Mouse (Mus musculus): ENCODE data around the gene Usp7. TPM values are rescaled to one million over a fixed set of nuclear protein-coding genes. Genes with fewer than 3 reads are reported as not detected.
A peak's percentile ranks its signal among the peaks of the same experiment; 100 is the strongest.
"Not testable (repeated sequence)": the region's sequence is repeated elsewhere in the genome, so short reads cannot be mapped to it uniquely, and the experiment has no call there.

Usp7 gene
- total and polyA plus RNA-seq, 3 experiments = 25.9 to 362 (median 150) TPM

GRCm38 (mm10) chr16:8736757-8737156 lies 55.4 kb downstream of the Usp7 start:
- peaks cover 40% of the 10 kb centered on the region for H3K36me3 ChIP-seq (replicated peaks)
- peak overlapping the region; percentile 84 for H3K4me3 ChIP-seq (ENCODE audit: low read depth, low read length)
- H3K4me1 ChIP-seq (ENCODE audit: insufficient read depth, low read depth, low read length) = peaks cover 50% of the 10 kb centered on the region
- H3K27me3 ChIP-seq (ENCODE audit: insufficient read depth, low read length) = no peaks in the 10 kb centered on the region
- ATAC-seq (ENCODE audit: extremely low read depth, insufficient number of reproducible peaks, low FRiP score, poor library complexity, severe bottlenecking) = no peak
- H3K9me3 ChIP-seq (replicated peaks) = no peaks in the 10 kb centered on the region
- no peak for TF ChIP-seq GATA2 (IDR thresholded peaks at IDR 0.05; ENCODE audit: borderline replicate concordance, low read depth, low read length)
- DNase-seq (ENCODE audit: low spot score) = no peak

DNA sequence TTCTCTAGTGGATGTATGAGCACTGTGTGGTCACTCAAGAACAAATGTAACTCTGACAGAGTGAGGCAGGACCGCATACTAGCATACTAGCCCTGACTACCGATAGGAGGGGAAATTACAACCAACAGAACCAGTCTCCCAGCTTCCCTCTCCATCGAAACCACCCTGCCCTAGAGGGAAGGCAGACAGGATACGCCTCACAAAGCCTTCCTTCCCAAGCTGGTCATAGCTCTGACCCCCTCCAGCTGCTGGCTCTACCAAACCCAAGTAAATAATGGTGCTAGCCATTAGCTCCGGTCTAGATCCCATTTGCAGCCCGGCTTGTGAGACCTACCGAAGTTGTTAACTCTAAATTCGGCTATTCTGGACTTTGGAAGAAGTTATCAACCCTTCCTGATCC lies 56.1 kb downstream of the Usp7 start:
- ATAC-seq (ENCODE audit: extremely low read depth, insufficient number of reproducible peaks, low FRiP score, poor library complexity, severe bottlenecking) (no peak), DNase-seq (ENCODE audit: low spot score) (no peak)
- Histone ChIP-seq H3K9me3 (replicated peaks) (no peaks in the 10 kb centered on the region), H3K4me3 (ENCODE audit: low read depth, low read length) (peak overlapping the region; percentile 84), H3K36me3 (replicated peaks) (peaks cover 47% of the 10 kb centered on the region), H3K4me1 (ENCODE audit: insufficient read depth, low read depth, low read length) (peaks cover 57% of the 10 kb centered on the region), H3K27me3 (ENCODE audit: insufficient read depth, low read length) (no peaks in the 10 kb centered on the region)
- TF ChIP-seq GATA1 (IDR thresholded peaks at IDR 0.05; ENCODE audit: borderline replicate concordance, low read length) = no peak
- TF ChIP-seq GATA2 (IDR thresholded peaks at IDR 0.05; ENCODE audit: borderline replicate concordance, low read depth, low read length) = no peak
- TF ChIP-seq POLR2AphosphoS5 (IDR thresholded peaks at IDR 0.05; ENCODE audit: insufficient replicate concordance, low read depth, low read length) = no peak
- no peak for TF ChIP-seq TAL1 (conservative IDR thresholded peaks at IDR 0.05; ENCODE audit: low read depth, low read length)
- no peak for TF ChIP-seq CTCF (IDR thresholded peaks at IDR 0.05; ENCODE audit: low read depth, low read length)

DNA sequence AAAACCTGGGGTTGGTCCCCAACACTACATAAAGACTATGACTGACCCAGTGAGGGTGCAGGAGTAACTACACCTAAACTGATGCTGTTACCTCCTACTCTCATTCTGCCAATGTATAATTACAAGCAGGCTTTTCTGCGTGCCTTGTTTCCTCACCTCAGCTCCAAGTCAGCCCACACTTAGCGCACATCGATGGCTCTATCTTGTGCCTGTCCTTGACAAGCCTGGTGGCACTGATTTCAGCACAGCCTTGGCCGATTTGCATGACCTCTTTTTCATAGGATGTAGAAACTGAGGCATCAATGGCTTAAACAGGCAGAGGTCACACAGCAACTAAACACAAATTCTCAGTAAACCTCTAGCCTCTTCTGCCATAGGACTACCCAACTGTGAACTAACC lies 57.4 kb downstream of the Usp7 start:
- no peak for TF ChIP-seq GATA2 (IDR thresholded peaks at IDR 0.05; ENCODE audit: borderline replicate concordance, low read depth, low read length)
- no peak for TF ChIP-seq GATA1 (IDR thresholded peaks at IDR 0.05; ENCODE audit: borderline replicate concordance, low read length)
- TF ChIP-seq CTCF (IDR thresholded peaks at IDR 0.05; ENCODE audit: low read depth, low read length) = no peak
- TF ChIP-seq POLR2AphosphoS5 (IDR thresholded peaks at IDR 0.05; ENCODE audit: insufficient replicate concordance, low read depth, low read length) = no peak
- no peak for TF ChIP-seq TAL1 (conservative IDR thresholded peaks at IDR 0.05; ENCODE audit: low read depth, low read length)
- H3K36me3 ChIP-seq (replicated peaks) = peaks cover 56% of the 10 kb centered on the region
- H3K4me3 ChIP-seq (ENCODE audit: low read depth, low read length) = peak overlapping the region; percentile 20; the same call in 1 of the 2 replicates

DNA sequence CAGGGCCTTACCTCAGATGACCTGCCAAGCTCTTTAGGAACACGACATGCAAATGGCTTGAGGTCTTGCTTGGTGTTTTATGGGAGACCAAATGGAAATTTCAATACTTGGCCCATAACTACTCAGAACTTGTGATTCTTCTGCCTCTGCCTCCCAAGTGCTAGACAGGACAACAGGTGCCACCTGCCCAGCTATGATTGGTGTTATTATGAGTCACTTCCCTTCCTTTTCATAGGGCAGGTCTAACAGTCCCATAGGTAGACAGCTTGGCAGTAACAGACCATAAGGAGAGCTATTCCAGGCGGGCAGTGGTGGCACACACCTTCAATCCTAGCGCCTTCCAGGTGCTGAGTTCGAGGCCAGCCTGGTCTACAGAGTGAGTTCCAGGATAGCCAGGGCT lies 58.5 kb downstream of the Usp7 start:
- no peak for TF ChIP-seq GATA1 (IDR thresholded peaks at IDR 0.05; ENCODE audit: borderline replicate concordance, low read length)
- TF ChIP-seq CTCF (IDR thresholded peaks at IDR 0.05; ENCODE audit: low read depth, low read length) = no peak
- no peak for TF ChIP-seq GATA2 (IDR thresholded peaks at IDR 0.05; ENCODE audit: borderline replicate concordance, low read depth, low read length)
- no peak for TF ChIP-seq POLR2AphosphoS5 (IDR thresholded peaks at IDR 0.05; ENCODE audit: insufficient replicate concordance, low read depth, low read length)
- TF ChIP-seq TAL1 (conservative IDR thresholded peaks at IDR 0.05; ENCODE audit: low read depth, low read length) = no peak
- Histone ChIP-seq H3K4me1 (ENCODE audit: insufficient read depth, low read depth, low read length) (peaks cover 73% of the 10 kb centered on the region), H3K4me3 (ENCODE audit: low read depth, low read length) (no peak overlapping the region), H3K27me3 (ENCODE audit: insufficient read depth, low read length) (no peaks in the 10 kb centered on the region), H3K9me3 (replicated peaks) (no peaks in the 10 kb centered on the region), H3K36me3 (replicated peaks) (peaks cover 66% of the 10 kb centered on the region)
- DNase-seq (ENCODE audit: low spot score) = no peak
- ATAC-seq (ENCODE audit: extremely low read depth, insufficient number of reproducible peaks, low FRiP score, poor library complexity, severe bottlenecking) = no peak

More for the DNA sequence above, 57.4 kb downstream of the Usp7 start:
- Histone ChIP-seq H3K9me3 (replicated peaks) (no peaks in the 10 kb centered on the region), H3K27me3 (ENCODE audit: insufficient read depth, low read length) (no peaks in the 10 kb centered on the region), H3K4me1 (ENCODE audit: insufficient read depth, low read depth, low read length) (peaks cover 68% of the 10 kb centered on the region)
- DNase-seq (ENCODE audit: low spot score) (no peak), ATAC-seq (ENCODE audit: extremely low read depth, insufficient number of reproducible peaks, low FRiP score, poor library complexity, severe bottlenecking) (no peak)

GRCm38 (mm10) chr16:8732450-8732849 lies 59.7 kb downstream of the Usp7 start:
- H3K4me3 ChIP-seq (ENCODE audit: low read depth, low read length); H3K27me3 ChIP-seq (ENCODE audit: insufficient read depth, low read length); H3K9me3 ChIP-seq (replicated peaks); ATAC-seq (ENCODE audit: extremely low read depth, insufficient number of reproducible peaks, low FRiP score, poor library complexity, severe bottlenecking); DNase-seq (ENCODE audit: low spot score): not testable (repeated sequence)
- Histone ChIP-seq H3K36me3 (replicated peaks) (peaks cover 74% of the 10 kb centered on the region), H3K4me1 (ENCODE audit: insufficient read depth, low read depth, low read length) (peaks cover 81% of the 10 kb centered on the region)

GRCm38 (mm10) chr16:8731630-8732029 lies 60.5 kb downstream of the Usp7 start:
- DNase-seq (ENCODE audit: low spot score) = no peak
- no peaks in the 10 kb centered on the region for H3K9me3 ChIP-seq (replicated peaks)
- TF ChIP-seq POLR2AphosphoS5 (IDR thresholded peaks at IDR 0.05; ENCODE audit: insufficient replicate concordance, low read depth, low read length) (no peak), GATA2 (IDR thresholded peaks at IDR 0.05; ENCODE audit: borderline replicate concordance, low read depth, low read length) (no peak)
- H3K27me3 ChIP-seq (ENCODE audit: insufficient read depth, low read length) = no peaks in the 10 kb centered on the region
- H3K4me1 ChIP-seq (ENCODE audit: insufficient read depth, low read depth, low read length) = peaks cover 80% of the 10 kb centered on the region
- no peak for ATAC-seq (ENCODE audit: extremely low read depth, insufficient number of reproducible peaks, low FRiP score, poor library complexity, severe bottlenecking)
- no peak overlapping the region for H3K4me3 ChIP-seq (ENCODE audit: low read depth, low read length)
- peaks cover 77% of the 10 kb centered on the region for H3K36me3 ChIP-seq (replicated peaks)

- no peak for TF ChIP-seq TAL1 (conservative IDR thresholded peaks at IDR 0.05; ENCODE audit: low read depth, low read length)
- TF ChIP-seq GATA2 (IDR thresholded peaks at IDR 0.05; ENCODE audit: borderline replicate concordance, low read depth, low read length) = no peak
- TF ChIP-seq GATA1 (IDR thresholded peaks at IDR 0.05; ENCODE audit: borderline replicate concordance, low read length) = no peak
- Histone ChIP-seq H3K4me1 (ENCODE audit: insufficient read depth, low read depth, low read length) (peaks cover 75% of the 10 kb centered on the region), H3K27me3 (ENCODE audit: insufficient read depth, low read length) (no peaks in the 10 kb centered on the region), H3K36me3 (replicated peaks) (peaks cover 69% of the 10 kb centered on the region), H3K4me3 (ENCODE audit: low read depth, low read length) (no peak overlapping the region), H3K9me3 (replicated peaks) (no peaks in the 10 kb centered on the region)
- no peak for DNase-seq (ENCODE audit: low spot score)
- ATAC-seq (ENCODE audit: extremely low read depth, insufficient number of reproducible peaks, low FRiP score, poor library complexity, severe bottlenecking) = no peak
These were observed 63.9 kb downstream of the Usp7 start for GRCm38 (mm10) chr16:8728111-8728748.

Data from G1E (cell line).